Mouse (Mus musculus): ENCODE data around the gene Stmn1.

Stmn1 gene

GRCm38 (mm10) chr4:134453619-134454400 lies 14.3 kb upstream of the Stmn1 start:
- in situ Hi-C loops (cut with MboI; ENCODE audit: low pct_unique_long_range_greater_than_20kb in 1 of 2, low sequenced_read_pairs in 2 of 2, unreplicated experiment in 1 of 2) = no loop called here

- in situ Hi-C loops (cut with MboI; ENCODE audit: low pct_unique_long_range_greater_than_20kb in 1 of 2, low sequenced_read_pairs in 2 of 2, unreplicated experiment in 1 of 2) = loop anchor here in 1 of 2 experiments (5.0 kb wide), 1 partner anchor 38 kb away; no protein-coding TSS in a partner anchor
These were observed 12.8 kb upstream of the Stmn1 start for GRCm38 (mm10) chr4:134455310-134455709.

- in situ Hi-C loops (cut with MboI; ENCODE audit: low pct_unique_long_range_greater_than_20kb in 1 of 2, low sequenced_read_pairs in 2 of 2, unreplicated experiment in 1 of 2) = loop anchor here in 1 of 2 experiments (5.0 kb wide), 1 partner anchor 40 kb away; no protein-coding TSS in a partner anchor
These were observed 10.8 kb upstream of the Stmn1 start for GRCm38 (mm10) chr4:134457130-134457825.

GRCm38 (mm10) chr4:134458856-134459255 lies 9.3 kb upstream of the Stmn1 start:
- in situ Hi-C loops (cut with MboI; ENCODE audit: low pct_unique_long_range_greater_than_20kb in 1 of 2, low sequenced_read_pairs in 2 of 2, unreplicated experiment in 1 of 2) = loop anchor here in 1 of 2 experiments (5.0 kb wide), 1 partner anchor 42 kb away; no protein-coding TSS in a partner anchor

GRCm38 (mm10) chr4:134460277-134460676 lies 7.8 kb upstream of the Stmn1 start:
- in situ Hi-C loops (cut with MboI; ENCODE audit: low pct_unique_long_range_greater_than_20kb in 1 of 2, low sequenced_read_pairs in 2 of 2, unreplicated experiment in 1 of 2) = no loop called here

GRCm38 (mm10) chr4:134461252-134461651 lies 6.9 kb upstream of the Stmn1 start:
- in situ Hi-C loops (cut with MboI; ENCODE audit: low pct_unique_long_range_greater_than_20kb in 1 of 2, low sequenced_read_pairs in 2 of 2, unreplicated experiment in 1 of 2) = no loop called here

GRCm38 (mm10) chr4:134465789-134466188 lies 2.3 kb upstream of the Stmn1 start:
- in situ Hi-C loops (cut with MboI; ENCODE audit: low pct_unique_long_range_greater_than_20kb in 1 of 2, low sequenced_read_pairs in 2 of 2, unreplicated experiment in 1 of 2) = no loop called here

- in situ Hi-C loops (cut with MboI; ENCODE audit: low pct_unique_long_range_greater_than_20kb in 1 of 2, low sequenced_read_pairs in 2 of 2, unreplicated experiment in 1 of 2) = no loop called here
These were observed 1.5 kb upstream of the Stmn1 start for GRCm38 (mm10) chr4:134466381-134467262.

- in situ Hi-C loops (cut with MboI; ENCODE audit: low pct_unique_long_range_greater_than_20kb in 1 of 2, low sequenced_read_pairs in 2 of 2, unreplicated experiment in 1 of 2) = no loop called here
These were observed 495 bp upstream of the Stmn1 start for GRCm38 (mm10) chr4:134467435-134468214.

GRCm38 (mm10) chr4:134468578-134469266 lies 602 bp downstream of the Stmn1 start:
- in situ Hi-C loops (cut with MboI; ENCODE audit: low pct_unique_long_range_greater_than_20kb in 1 of 2, low sequenced_read_pairs in 2 of 2, unreplicated experiment in 1 of 2) = no loop called here

- in situ Hi-C loops (cut with MboI; ENCODE audit: low pct_unique_long_range_greater_than_20kb in 1 of 2, low sequenced_read_pairs in 2 of 2, unreplicated experiment in 1 of 2) = no loop called here
These were observed 1.2 kb downstream of the Stmn1 start for GRCm38 (mm10) chr4:134469341-134469796.

- in situ Hi-C loops (cut with MboI; ENCODE audit: low pct_unique_long_range_greater_than_20kb in 1 of 2, low sequenced_read_pairs in 2 of 2, unreplicated experiment in 1 of 2) = no loop called here
These were observed 1.9 kb downstream of the Stmn1 start for GRCm38 (mm10) chr4:134469985-134470384.

GRCm38 (mm10) chr4:134471469-134471868 lies 3.3 kb downstream of the Stmn1 start:
- in situ Hi-C loops (cut with MboI; ENCODE audit: low pct_unique_long_range_greater_than_20kb in 1 of 2, low sequenced_read_pairs in 2 of 2, unreplicated experiment in 1 of 2) = no loop called here

- in situ Hi-C loops (cut with MboI; ENCODE audit: low pct_unique_long_range_greater_than_20kb in 1 of 2, low sequenced_read_pairs in 2 of 2, unreplicated experiment in 1 of 2) = no loop called here
These were observed 5.6 kb downstream of the Stmn1 start for GRCm38 (mm10) chr4:134473764-134474163.

- in situ Hi-C loops (cut with MboI; ENCODE audit: low pct_unique_long_range_greater_than_20kb in 1 of 2, low sequenced_read_pairs in 2 of 2, unreplicated experiment in 1 of 2) = no loop called here
These were observed 6.1 kb downstream of the Stmn1 start for GRCm38 (mm10) chr4:134474240-134474639.

- in situ Hi-C loops (cut with MboI; ENCODE audit: low pct_unique_long_range_greater_than_20kb in 1 of 2, low sequenced_read_pairs in 2 of 2, unreplicated experiment in 1 of 2) = loop anchor here (5.0 kb wide), 2 partner anchors 70 to 75 kb away; no protein-coding TSS in a partner anchor
These were observed 8.8 kb downstream of the Stmn1 start for GRCm38 (mm10) chr4:134476899-134477298.

GRCm38 (mm10) chr4:134478031-134478430 lies 9.9 kb downstream of the Stmn1 start:
- in situ Hi-C loops (cut with MboI; ENCODE audit: low pct_unique_long_range_greater_than_20kb in 1 of 2, low sequenced_read_pairs in 2 of 2, unreplicated experiment in 1 of 2) = loop anchor here (5.0 kb wide), 2 partner anchors 71 to 76 kb away; no protein-coding TSS in a partner anchor

Data from mouse embryonic stem cell (cell line).